Mouse (Mus musculus): ENCODE measurements around the gene Tmem130. TPM values are rescaled to one million over a fixed set of nuclear protein-coding genes. Genes with fewer than 3 reads are reported as not detected.

Tmem130 gene
- total and polyA plus RNA-seq, 3 experiments = 0.03 TPM; not detected in 2

- ATAC-seq (ENCODE audit: extremely low read depth, insufficient number of reproducible peaks, low FRiP score, poor library complexity, severe bottlenecking) = no peak
- Histone ChIP-seq H3K27me3 (ENCODE audit: insufficient read depth, low read length) (no peaks in the 10 kb centered on the region), H3K4me1 (ENCODE audit: insufficient read depth, low read depth, low read length) (no peaks in the 10 kb centered on the region), H3K4me3 (ENCODE audit: low read depth, low read length) (no peak overlapping the region), H3K36me3 (replicated peaks) (no peaks in the 10 kb centered on the region), H3K9me3 (replicated peaks) (peaks cover 22% of the 10 kb centered on the region)
- TF ChIP-seq GATA2 (IDR thresholded peaks at IDR 0.05; ENCODE audit: borderline replicate concordance, low read depth, low read length) = no peak
- no peak for TF ChIP-seq GATA1 (IDR thresholded peaks at IDR 0.05; ENCODE audit: borderline replicate concordance, low read length)
- TF ChIP-seq POLR2AphosphoS5 (IDR thresholded peaks at IDR 0.05; ENCODE audit: insufficient replicate concordance, low read depth, low read length) = no peak
- no peak for TF ChIP-seq TAL1 (conservative IDR thresholded peaks at IDR 0.05; ENCODE audit: low read depth, low read length)
- no peak for TF ChIP-seq CTCF (IDR thresholded peaks at IDR 0.05; ENCODE audit: low read depth, low read length)
- no peak for DNase-seq (ENCODE audit: low spot score)
These were observed 36.7 kb downstream of the Tmem130 start for GRCm38 (mm10) chr5:144724926-144725325.

GRCm38 (mm10) chr5:144720281-144720680 lies 41.3 kb downstream of the Tmem130 start:
- Histone ChIP-seq H3K36me3 (replicated peaks) (no peaks in the 10 kb centered on the region), H3K9me3 (replicated peaks) (peaks cover 28% of the 10 kb centered on the region), H3K4me1 (ENCODE audit: insufficient read depth, low read depth, low read length) (no peaks in the 10 kb centered on the region), H3K27me3 (ENCODE audit: insufficient read depth, low read length) (no peaks in the 10 kb centered on the region), H3K4me3 (ENCODE audit: low read depth, low read length) (no peak overlapping the region)
- ATAC-seq (ENCODE audit: extremely low read depth, insufficient number of reproducible peaks, low FRiP score, poor library complexity, severe bottlenecking) (no peak), DNase-seq (ENCODE audit: low spot score) (no peak)
- no peak for TF ChIP-seq TAL1 (conservative IDR thresholded peaks at IDR 0.05; ENCODE audit: low read depth, low read length)
- no peak for TF ChIP-seq GATA2 (IDR thresholded peaks at IDR 0.05; ENCODE audit: borderline replicate concordance, low read depth, low read length)
- no peak for TF ChIP-seq GATA1 (IDR thresholded peaks at IDR 0.05; ENCODE audit: borderline replicate concordance, low read length)
- TF ChIP-seq POLR2AphosphoS5 (IDR thresholded peaks at IDR 0.05; ENCODE audit: insufficient replicate concordance, low read depth, low read length) = no peak
- TF ChIP-seq CTCF (IDR thresholded peaks at IDR 0.05; ENCODE audit: low read depth, low read length) = no peak

DNA sequence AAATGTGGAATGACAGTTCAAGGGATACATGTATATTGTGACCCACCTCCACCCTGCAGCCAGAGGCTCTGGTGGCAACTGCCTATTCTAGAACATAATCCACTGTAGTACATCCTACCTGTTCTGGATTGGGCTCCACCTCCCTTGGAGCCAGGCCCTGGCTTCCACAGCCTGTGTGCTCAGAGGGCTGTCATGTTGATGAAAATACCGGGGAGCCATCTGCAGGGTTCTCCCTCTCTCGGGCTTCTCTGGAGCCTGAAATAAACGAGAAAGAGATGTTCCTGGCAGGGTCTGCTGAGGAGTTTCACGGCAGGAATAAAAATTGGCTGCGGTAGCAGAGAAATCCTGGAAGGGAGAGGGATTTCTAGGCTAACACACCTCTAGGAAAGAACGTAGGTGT lies 41.8 kb downstream of the Tmem130 start:
- Histone ChIP-seq H3K4me3 (ENCODE audit: low read depth, low read length) (no peak overlapping the region), H3K27me3 (ENCODE audit: insufficient read depth, low read length) (no peaks in the 10 kb centered on the region), H3K9me3 (replicated peaks) (peaks cover 28% of the 10 kb centered on the region), H3K36me3 (replicated peaks) (no peaks in the 10 kb centered on the region), H3K4me1 (ENCODE audit: insufficient read depth, low read depth, low read length) (no peaks in the 10 kb centered on the region)
- TF ChIP-seq GATA2 (IDR thresholded peaks at IDR 0.05; ENCODE audit: borderline replicate concordance, low read depth, low read length) (no peak), GATA1 (IDR thresholded peaks at IDR 0.05; ENCODE audit: borderline replicate concordance, low read length) (no peak), TAL1 (conservative IDR thresholded peaks at IDR 0.05; ENCODE audit: low read depth, low read length) (no peak), POLR2AphosphoS5 (IDR thresholded peaks at IDR 0.05; ENCODE audit: insufficient replicate concordance, low read depth, low read length) (no peak)
- DNase-seq (ENCODE audit: low spot score) (no peak), ATAC-seq (ENCODE audit: extremely low read depth, insufficient number of reproducible peaks, low FRiP score, poor library complexity, severe bottlenecking) (no peak)

DNA sequence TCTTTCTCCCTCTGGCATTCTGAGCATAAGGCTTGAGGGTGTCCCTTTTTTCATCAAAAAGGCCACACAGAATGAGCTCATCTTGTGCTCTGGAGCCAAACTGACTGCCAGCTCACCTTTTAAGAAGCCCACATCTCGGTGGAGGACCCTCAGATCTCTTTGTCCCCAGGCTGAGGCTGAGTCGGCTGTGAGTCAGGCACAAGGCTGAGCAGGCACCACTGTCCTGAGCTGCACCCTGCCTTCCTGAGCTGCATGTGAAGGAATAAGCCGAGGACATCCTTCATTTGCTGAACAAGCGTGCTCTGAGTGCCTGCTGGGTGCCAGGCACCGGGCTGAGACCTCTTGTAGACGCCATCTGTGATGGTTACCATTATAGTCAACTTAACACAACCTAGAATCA lies 44.4 kb downstream of the Tmem130 start:
- Histone ChIP-seq H3K4me1 (ENCODE audit: insufficient read depth, low read depth, low read length) (no peaks in the 10 kb centered on the region), H3K36me3 (replicated peaks) (no peaks in the 10 kb centered on the region), H3K9me3 (replicated peaks) (peaks cover 29% of the 10 kb centered on the region), H3K27me3 (ENCODE audit: insufficient read depth, low read length) (no peaks in the 10 kb centered on the region), H3K4me3 (ENCODE audit: low read depth, low read length) (no peak overlapping the region)
- no peak for DNase-seq (ENCODE audit: low spot score)
- ATAC-seq (ENCODE audit: extremely low read depth, insufficient number of reproducible peaks, low FRiP score, poor library complexity, severe bottlenecking) = no peak
- TF ChIP-seq TAL1 (conservative IDR thresholded peaks at IDR 0.05; ENCODE audit: low read depth, low read length) (no peak), GATA1 (IDR thresholded peaks at IDR 0.05; ENCODE audit: borderline replicate concordance, low read length) (no peak), GATA2 (IDR thresholded peaks at IDR 0.05; ENCODE audit: borderline replicate concordance, low read depth, low read length) (no peak), CTCF (IDR thresholded peaks at IDR 0.05; ENCODE audit: low read depth, low read length) (no peak), POLR2AphosphoS5 (IDR thresholded peaks at IDR 0.05; ENCODE audit: insufficient replicate concordance, low read depth, low read length) (no peak)

DNA sequence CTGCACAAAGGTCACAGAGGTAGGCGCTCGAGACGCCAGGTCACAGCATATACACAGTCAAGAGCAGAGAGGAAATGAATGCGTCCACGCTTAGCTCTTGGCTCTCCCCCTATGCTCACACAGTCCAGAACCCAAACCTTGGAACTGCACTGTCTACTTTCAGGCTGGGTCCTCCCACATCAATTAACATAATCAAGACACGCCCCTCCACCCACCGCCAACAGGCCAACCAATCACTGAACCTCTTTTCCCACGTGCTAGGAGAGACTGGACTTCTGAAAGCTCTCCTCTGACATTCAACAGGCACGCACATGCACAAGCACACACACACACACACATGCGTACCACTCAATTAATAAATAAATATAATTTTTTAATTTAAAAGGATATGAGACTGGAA lies 48.2 kb downstream of the Tmem130 start:
- ATAC-seq (ENCODE audit: extremely low read depth, insufficient number of reproducible peaks, low FRiP score, poor library complexity, severe bottlenecking) = no peak
- Histone ChIP-seq H3K4me1 (ENCODE audit: insufficient read depth, low read depth, low read length) (no peaks in the 10 kb centered on the region), H3K27me3 (ENCODE audit: insufficient read depth, low read length) (no peaks in the 10 kb centered on the region), H3K4me3 (ENCODE audit: low read depth, low read length) (no peak overlapping the region), H3K9me3 (replicated peaks) (peaks cover 22% of the 10 kb centered on the region), H3K36me3 (replicated peaks) (no peaks in the 10 kb centered on the region)
- no peak for TF ChIP-seq CTCF (IDR thresholded peaks at IDR 0.05; ENCODE audit: low read depth, low read length)
- no peak for TF ChIP-seq POLR2AphosphoS5 (IDR thresholded peaks at IDR 0.05; ENCODE audit: insufficient replicate concordance, low read depth, low read length)
- TF ChIP-seq GATA2 (IDR thresholded peaks at IDR 0.05; ENCODE audit: borderline replicate concordance, low read depth, low read length) = no peak
- no peak for TF ChIP-seq TAL1 (conservative IDR thresholded peaks at IDR 0.05; ENCODE audit: low read depth, low read length)
- no peak for TF ChIP-seq GATA1 (IDR thresholded peaks at IDR 0.05; ENCODE audit: borderline replicate concordance, low read length)
- no peak for DNase-seq (ENCODE audit: low spot score)

DNA sequence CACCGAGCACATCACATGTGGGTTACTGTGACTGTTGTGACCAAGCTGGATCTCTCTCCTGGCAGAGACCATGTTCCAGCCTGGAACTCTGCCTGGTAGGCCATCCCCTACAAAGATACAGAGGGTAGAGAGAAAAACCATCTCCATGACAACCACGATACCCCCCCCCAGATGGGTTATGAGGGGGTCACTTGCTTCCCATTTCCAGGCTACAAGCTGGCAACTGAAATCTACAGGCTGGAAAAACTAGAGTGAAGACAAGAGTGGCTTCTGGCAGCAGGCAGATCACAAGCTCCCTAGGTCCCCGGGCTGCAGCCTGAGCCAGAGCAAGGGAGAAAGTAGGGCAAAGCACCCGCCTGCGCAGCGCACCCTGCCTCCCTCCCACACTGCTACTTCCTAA lies 54.0 kb downstream of the Tmem130 start:
- no peak for DNase-seq (ENCODE audit: low spot score)
- TF ChIP-seq CTCF (IDR thresholded peaks at IDR 0.05; ENCODE audit: low read depth, low read length) (no peak), POLR2AphosphoS5 (IDR thresholded peaks at IDR 0.05; ENCODE audit: insufficient replicate concordance, low read depth, low read length) (no peak), GATA1 (IDR thresholded peaks at IDR 0.05; ENCODE audit: borderline replicate concordance, low read length) (no peak), GATA2 (IDR thresholded peaks at IDR 0.05; ENCODE audit: borderline replicate concordance, low read depth, low read length) (no peak), TAL1 (conservative IDR thresholded peaks at IDR 0.05; ENCODE audit: low read depth, low read length) (no peak)
- Histone ChIP-seq H3K36me3 (replicated peaks) (no peaks in the 10 kb centered on the region), H3K4me1 (ENCODE audit: insufficient read depth, low read depth, low read length) (no peaks in the 10 kb centered on the region), H3K27me3 (ENCODE audit: insufficient read depth, low read length) (no peaks in the 10 kb centered on the region), H3K9me3 (replicated peaks) (peaks cover 43% of the 10 kb centered on the region), H3K4me3 (ENCODE audit: low read depth, low read length) (no peak overlapping the region)
- ATAC-seq (ENCODE audit: extremely low read depth, insufficient number of reproducible peaks, low FRiP score, poor library complexity, severe bottlenecking) = no peak
